Mouse (Mus musculus): ENCODE data around the gene Kdf1. TPM values are rescaled to one million over a fixed set of nuclear protein-coding genes. Genes with fewer than 3 reads are reported as not detected.

Kdf1 gene
- total RNA-seq, 1 experiment from 2014 or later = not detected

GRCm38 (mm10) chr4:133532777-133533176, 14.0 kb downstream of the Kdf1 start:
- no peak for ATAC-seq (replicated peaks in 1 of 2; ENCODE audit: insufficient read depth in 1 of 2, low FRiP score in 2 of 2, low TSS enrichment in 1 of 2, low read depth in 1 of 2, poor library complexity in 2 of 2, severe bottlenecking in 2 of 2)

GRCm38 (mm10) chr4:133536081-133536480, 17.3 kb downstream of the Kdf1 start:
- ATAC-seq (replicated peaks in 1 of 2; ENCODE audit: insufficient read depth in 1 of 2, low FRiP score in 2 of 2, low TSS enrichment in 1 of 2, low read depth in 1 of 2, poor library complexity in 2 of 2, severe bottlenecking in 2 of 2) = no peak

- no peak for ATAC-seq (replicated peaks in 1 of 2; ENCODE audit: insufficient read depth in 1 of 2, low FRiP score in 2 of 2, low TSS enrichment in 1 of 2, low read depth in 1 of 2, poor library complexity in 2 of 2, severe bottlenecking in 2 of 2)
Observed at GRCm38 (mm10) chr4:133536652-133537051, 17.9 kb downstream of the Kdf1 start.

DNA sequence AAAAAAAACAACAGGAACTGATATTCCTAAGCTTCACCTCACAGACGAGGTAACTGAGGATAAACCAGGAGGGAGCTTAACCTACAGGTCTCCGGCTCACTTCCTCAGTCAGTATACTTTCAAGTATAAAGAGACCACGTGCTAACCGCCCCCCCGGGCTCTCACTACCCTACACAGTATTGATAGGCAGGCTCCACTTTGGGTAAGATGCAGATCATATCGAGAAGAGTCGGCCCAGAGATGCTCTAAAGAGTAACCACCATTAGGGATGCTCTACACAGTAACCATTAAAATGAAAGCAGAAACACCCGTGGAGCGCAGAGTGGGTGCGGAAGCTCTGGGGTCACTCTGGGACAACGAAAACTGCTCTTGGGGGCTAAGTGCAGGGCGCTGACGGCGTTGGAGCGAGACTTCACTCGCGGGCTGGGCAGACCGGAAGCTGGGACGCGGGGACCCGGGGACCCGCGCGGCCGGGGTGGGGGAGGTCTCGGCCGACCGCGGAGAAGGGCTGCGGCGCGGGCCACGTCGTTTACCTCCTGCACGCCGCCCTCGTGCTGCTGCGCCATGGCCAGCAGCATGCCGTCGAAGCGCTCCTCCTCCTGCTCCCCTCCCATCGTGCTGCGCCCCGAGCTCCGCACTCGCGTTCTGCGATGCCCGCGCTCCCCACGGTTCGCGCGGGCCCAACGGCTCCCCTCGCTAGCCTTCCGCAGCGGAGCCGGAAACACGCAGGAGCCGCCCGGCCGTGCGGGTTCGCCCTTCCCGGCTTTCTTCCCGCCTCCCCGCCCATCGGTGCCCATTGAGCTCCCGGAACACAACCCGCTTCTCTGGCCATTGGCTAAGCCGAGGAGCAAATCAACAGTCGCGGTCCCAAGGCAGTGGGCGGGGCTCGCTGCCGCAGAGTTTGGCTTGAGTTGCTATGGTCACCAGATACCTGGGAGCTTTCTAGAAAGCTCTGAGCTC, 26.8 kb downstream of the Kdf1 start, which contains the start of gene Nudc:
Gene Nudc, minus strand, starts transcription at position 725 of the 960 bp plus-strand sequence.
- peak; percentile 97 to 99 for ATAC-seq (replicated peaks in 1 of 2; ENCODE audit: insufficient read depth in 1 of 2, low FRiP score in 2 of 2, low TSS enrichment in 1 of 2, low read depth in 1 of 2, poor library complexity in 2 of 2, severe bottlenecking in 2 of 2)

GRCm38 (mm10) chr4:133552029-133552428, 33.3 kb downstream of the Kdf1 start:
- no peak for ATAC-seq (replicated peaks in 1 of 2; ENCODE audit: insufficient read depth in 1 of 2, low FRiP score in 2 of 2, low TSS enrichment in 1 of 2, low read depth in 1 of 2, poor library complexity in 2 of 2, severe bottlenecking in 2 of 2)

- ATAC-seq (replicated peaks in 1 of 2; ENCODE audit: insufficient read depth in 1 of 2, low FRiP score in 2 of 2, low TSS enrichment in 1 of 2, low read depth in 1 of 2, poor library complexity in 2 of 2, severe bottlenecking in 2 of 2) = peak; percentile 37 to 47
Observed at GRCm38 (mm10) chr4:133552768-133553447, 34.1 kb downstream of the Kdf1 start, which contains the start of gene Nr0b2. Nr0b2 (plus strand) TSS chr4:133553376.

DNA sequence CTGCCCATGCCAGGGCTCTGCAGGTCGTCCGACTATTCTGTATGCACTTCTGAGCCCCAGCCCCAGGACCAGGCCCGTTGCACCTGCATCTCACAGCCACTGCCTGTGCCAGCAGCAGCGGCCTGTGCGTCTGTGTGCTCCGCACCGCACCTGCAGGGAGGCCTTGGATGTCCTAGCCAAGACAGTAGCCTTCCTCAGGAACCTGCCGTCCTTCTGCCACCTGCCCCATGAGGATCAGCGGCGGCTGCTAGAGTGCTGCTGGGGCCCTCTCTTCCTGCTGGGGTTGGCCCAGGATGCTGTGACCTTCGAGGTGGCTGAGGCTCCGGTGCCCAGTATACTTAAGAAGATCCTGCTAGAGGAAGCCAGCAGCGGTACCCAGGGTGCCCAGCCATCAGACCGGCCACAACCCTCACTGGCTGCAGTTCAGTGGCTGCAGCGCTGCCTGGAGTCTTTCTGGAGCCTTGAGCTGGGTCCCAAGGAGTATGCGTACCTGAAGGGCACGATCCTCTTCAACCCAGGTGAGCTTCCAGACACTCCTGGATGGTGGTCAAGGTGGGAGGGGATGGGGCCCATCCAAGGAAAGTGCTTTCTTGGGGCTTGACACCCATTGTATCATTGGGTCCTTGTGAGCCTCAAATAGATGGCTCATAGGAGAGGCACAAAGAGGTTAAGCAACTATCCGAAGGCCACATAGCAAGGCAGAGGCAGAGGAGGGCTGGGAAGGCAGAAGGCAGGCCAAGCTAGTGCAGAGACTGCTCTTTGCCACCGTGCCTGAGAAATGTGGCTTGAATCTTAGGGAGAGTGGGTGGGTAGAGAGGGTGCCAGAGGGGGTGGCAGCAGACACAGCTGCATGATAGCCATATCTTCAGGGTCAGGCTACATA, 34.9 kb downstream of the Kdf1 start:
- ATAC-seq (replicated peaks in 1 of 2; ENCODE audit: insufficient read depth in 1 of 2, low FRiP score in 2 of 2, low TSS enrichment in 1 of 2, low read depth in 1 of 2, poor library complexity in 2 of 2, severe bottlenecking in 2 of 2) = peak; percentile 46 to 55

DNA sequence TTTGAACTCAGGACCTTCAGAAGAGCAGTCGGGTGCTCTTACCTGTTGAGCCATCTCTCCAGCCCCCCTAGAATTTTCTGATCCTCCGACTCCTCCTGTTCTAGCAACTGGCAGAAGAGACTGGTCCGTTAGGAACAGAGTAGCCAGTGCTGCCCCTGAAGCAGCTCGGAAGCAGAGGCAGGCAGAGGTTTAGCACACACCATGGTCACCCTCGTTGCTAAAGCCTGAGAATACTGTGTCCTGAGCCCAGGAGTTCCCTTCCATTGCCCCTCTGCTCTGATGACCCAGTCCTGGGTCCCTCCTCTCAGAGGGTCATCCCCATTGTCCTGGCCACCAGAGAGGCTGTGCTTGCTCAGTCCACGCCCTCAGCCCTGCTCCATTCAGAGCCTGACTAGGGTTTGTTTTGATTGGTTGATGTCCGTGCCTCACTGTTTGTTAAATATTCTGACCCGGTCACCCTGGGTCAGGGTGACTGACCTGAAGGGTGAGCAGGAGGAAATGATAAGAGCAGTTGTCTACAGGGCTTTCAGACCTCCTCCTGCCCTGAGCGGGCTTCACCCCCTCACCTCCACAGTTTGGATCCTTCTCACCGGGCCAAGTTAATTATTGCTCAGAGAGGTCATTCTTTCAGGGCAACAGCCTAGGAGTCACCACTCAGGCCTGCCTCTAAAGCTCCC, 38.4 kb downstream of the Kdf1 start:
- ATAC-seq (replicated peaks in 1 of 2; ENCODE audit: insufficient read depth in 1 of 2, low FRiP score in 2 of 2, low TSS enrichment in 1 of 2, low read depth in 1 of 2, poor library complexity in 2 of 2, severe bottlenecking in 2 of 2) = no peak

DNA sequence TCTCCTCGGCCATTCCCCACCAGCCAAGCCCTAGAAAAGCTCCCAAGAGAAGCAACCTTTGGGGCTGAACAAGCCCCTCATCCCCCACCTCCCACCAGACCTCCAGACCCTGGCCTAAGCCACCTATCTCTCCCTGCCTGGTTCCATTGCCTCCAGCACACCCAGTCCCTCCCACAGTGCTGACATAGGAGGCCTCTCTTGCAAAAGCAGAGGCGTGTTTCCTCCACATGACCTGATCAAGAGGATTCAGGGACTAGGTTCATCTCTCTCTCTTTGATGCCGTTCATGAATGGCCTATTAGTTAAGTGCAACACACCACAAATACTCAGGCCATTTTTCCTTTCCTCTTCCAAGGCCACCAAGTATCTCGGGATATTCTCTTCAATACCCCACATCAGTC, 41.1 kb downstream of the Kdf1 start:
- ATAC-seq (replicated peaks in 1 of 2; ENCODE audit: insufficient read depth in 1 of 2, low FRiP score in 2 of 2, low TSS enrichment in 1 of 2, low read depth in 1 of 2, poor library complexity in 2 of 2, severe bottlenecking in 2 of 2) = no peak

DNA sequence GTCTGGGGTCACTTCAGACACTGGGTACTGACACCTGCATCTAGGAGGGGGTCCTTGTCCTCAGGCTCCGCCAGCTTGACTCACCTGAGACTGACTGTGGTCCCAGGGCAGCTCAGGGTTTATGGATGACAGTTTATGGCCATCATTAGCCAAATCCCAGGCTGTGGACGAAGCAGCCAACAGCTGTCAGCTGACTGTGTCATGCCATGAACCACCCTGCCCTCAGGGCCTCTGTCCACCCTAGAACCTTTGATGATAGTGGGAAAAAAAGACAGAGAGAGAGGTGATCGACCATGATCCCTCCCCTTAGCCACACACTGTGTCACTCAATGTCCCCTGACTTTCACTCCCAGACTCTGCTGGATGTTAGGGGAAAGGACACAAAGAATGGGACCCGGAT, 42.9 kb downstream of the Kdf1 start:
- ATAC-seq (replicated peaks in 1 of 2; ENCODE audit: insufficient read depth in 1 of 2, low FRiP score in 2 of 2, low TSS enrichment in 1 of 2, low read depth in 1 of 2, poor library complexity in 2 of 2, severe bottlenecking in 2 of 2) = no peak

GRCm38 (mm10) chr4:133563123-133563571, 44.4 kb downstream of the Kdf1 start:
- peak; percentile 77 to 90 for ATAC-seq (replicated peaks in 1 of 2; ENCODE audit: insufficient read depth in 1 of 2, low FRiP score in 2 of 2, low TSS enrichment in 1 of 2, low read depth in 1 of 2, poor library complexity in 2 of 2, severe bottlenecking in 2 of 2)

- ATAC-seq (replicated peaks in 1 of 2; ENCODE audit: insufficient read depth in 1 of 2, low FRiP score in 2 of 2, low TSS enrichment in 1 of 2, low read depth in 1 of 2, poor library complexity in 2 of 2, severe bottlenecking in 2 of 2) = no peak
Observed at GRCm38 (mm10) chr4:133567251-133567650, 48.5 kb downstream of the Kdf1 start.

- ATAC-seq (replicated peaks in 1 of 2; ENCODE audit: insufficient read depth in 1 of 2, low FRiP score in 2 of 2, low TSS enrichment in 1 of 2, low read depth in 1 of 2, poor library complexity in 2 of 2, severe bottlenecking in 2 of 2) = no peak
Observed at GRCm38 (mm10) chr4:133569291-133570065, 50.7 kb downstream of the Kdf1 start.

GRCm38 (mm10) chr4:133570066-133570466, 51.3 kb downstream of the Kdf1 start:
- ATAC-seq (replicated peaks in 1 of 2; ENCODE audit: insufficient read depth in 1 of 2, low FRiP score in 2 of 2, low TSS enrichment in 1 of 2, low read depth in 1 of 2, poor library complexity in 2 of 2, severe bottlenecking in 2 of 2) = no peak; a peak in 1 of 4 replicates

GRCm38 (mm10) chr4:133574070-133574842, 55.5 kb downstream of the Kdf1 start, which contains the start of gene Gpatch3:
Gpatch3 (plus strand) TSS chr4:133574745.
- peak; percentile 87 to 96 for ATAC-seq (replicated peaks in 1 of 2; ENCODE audit: insufficient read depth in 1 of 2, low FRiP score in 2 of 2, low TSS enrichment in 1 of 2, low read depth in 1 of 2, poor library complexity in 2 of 2, severe bottlenecking in 2 of 2)
